Mouse (Mus musculus) kidney, postnatal 0 days (tissue): ENCODE results near the gene Pctp. TPM values are rescaled to one million over a fixed set of nuclear protein-coding genes. Genes with fewer than 3 reads are reported as not detected.

Experiments used
- ATAC-seq: fragments of 200-750 bp; cut with Nextera tagmentation; replicated peaks from 2 replicates; pipeline ENCODE4 v1.8.0; 2017; ENCODE audit warnings: low read depth, moderate number of reproducible peaks, moderate TSS enrichment, moderate library complexity; ENCODE audit not compliant: low FRiP score
- DNase-seq: peaks from one replicate; pipeline ENCODE4 v3.0.0-alpha.2; 2016; ENCODE audit warnings: low spot score
- H3K27ac ChIP-seq: fragments of 300-500 bp; sonication (generic); 2 replicates; pipeline ENCODE4 v1.5.1; 2014; ENCODE audit warnings: mild to moderate bottlenecking
- H3K27me3 ChIP-seq: fragments of 300-500 bp; sonication (generic); 2 replicates; pipeline ENCODE4 v1.6.1; 2014; ENCODE audit warnings: low read length, mixed read lengths; ENCODE audit not compliant: insufficient read depth
- H3K36me3 ChIP-seq: fragments of 300-500 bp; sonication (generic); 2 replicates; pipeline ENCODE4 v1.6.1; 2014; ENCODE audit warnings: low read length, mixed read lengths; ENCODE audit not compliant: insufficient read depth
- H3K4me1 ChIP-seq: fragments of 300-500 bp; sonication (generic); replicated peaks from 2 replicates; pipeline ENCODE4 v1.6.1; 2014; ENCODE audit warnings: antibody characterized with exemption, low read length, mixed read lengths; ENCODE audit not compliant: insufficient read depth
- H3K4me2 ChIP-seq: fragments of 300-500 bp; sonication (generic); 2 replicates; pipeline ENCODE4 v1.6.1; 2014; ENCODE audit warnings: mild to moderate bottlenecking, low read length, moderate library complexity, mixed read lengths
- H3K4me3 ChIP-seq: fragments of 300-500 bp; sonication (generic); replicated peaks from 2 replicates; pipeline ENCODE4 v1.5.1; 2014; ENCODE audit warnings: low read depth, low read length
- H3K9ac ChIP-seq: fragments of 300-500 bp; sonication (generic); 2 replicates; pipeline ENCODE4 v1.6.1; 2014; ENCODE audit warnings: low read depth, low read length
- H3K9me3 ChIP-seq: fragments of 300-500 bp; sonication (generic); replicated peaks from 2 replicates; pipeline ENCODE4 v1.6.1; 2016; ENCODE audit warnings: low read length, inconsistent platforms, mixed read lengths
- CTCF ChIP-seq: IDR thresholded peaks from 2 replicates; pipeline ENCODE4 v1.5.1; 2016; ENCODE audit warnings: antibody characterized with exemption, low read depth, mild to moderate bottlenecking, moderate library complexity
- WGBS: fragments of 180-500 bp; shearing (Covaris S2); extraction: QIAGEN DNeasy Blood & Tissue Kit; methylation state at CpG from one replicate; pipeline ENCODE4 v1.1.7; 2014; 5-methylcytosine and 5-hydroxymethylcytosine counted together
- polyA plus RNA-seq: library from polyadenylated mRNA; unstranded; fragments of >200 nt; fragmentation: Nextera tagmentation; extraction: Ambion mirVana; gene quantifications from 2 replicates; pipeline ENCODE4 v1.2.1, GENCODE M21; 2015

Pctp gene
- polyA plus RNA-seq, 1 experiment from 2014 or later: 11.7 TPM

DNA sequence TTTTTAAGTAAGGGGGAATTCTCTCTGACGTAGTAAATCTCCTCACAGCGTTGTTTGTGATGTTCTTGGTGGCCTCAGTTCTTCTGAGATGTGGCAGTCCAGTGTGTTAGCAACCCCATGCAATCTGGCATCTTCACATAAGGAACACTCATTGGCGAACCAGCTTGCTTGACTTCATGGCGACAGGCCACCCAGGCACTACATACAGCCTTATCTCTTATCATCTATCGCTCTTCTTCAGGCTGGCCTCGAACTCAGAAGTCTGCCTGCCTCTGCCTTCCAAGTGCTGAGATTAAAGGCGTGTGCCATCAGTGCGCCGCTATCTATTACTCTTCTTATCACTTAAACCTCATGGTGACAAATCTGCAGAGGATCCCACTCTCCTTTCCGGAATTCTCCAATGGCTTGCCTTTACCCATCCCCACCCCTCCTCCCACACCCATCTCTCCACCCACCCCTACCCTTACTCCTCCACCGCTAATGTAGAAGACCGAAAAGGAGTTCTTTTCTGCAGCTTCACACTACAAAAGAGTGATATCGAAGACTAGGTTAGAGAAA is 27.2 kb upstream of the Pctp start, which contains the start of gene Tmem100:
Gene Tmem100 (plus strand): TSS at position 508 of the 558 bp plus-strand sequence.
- H3K36me3 ChIP-seq: no peaks in the 10 kb centered on the region
- H3K4me3 ChIP-seq: peak within 1 kb of the TSS; percentile 43
- no peaks in the 10 kb centered on the region for H3K27me3 ChIP-seq
- TF ChIP-seq CTCF: no peak
- 41% methylated on average over 13 of the region's 13 CpGs for WGBS
- peak within 1 kb of the TSS; percentile 63 for H3K4me2 ChIP-seq
- no peak for DNase-seq
- H3K4me1 ChIP-seq: peaks cover 13% of the 10 kb centered on the region; the same call in 1 of the 2 replicates
- no peaks in the 10 kb centered on the region for H3K9me3 ChIP-seq
- peak within 1 kb of the TSS; percentile 52; the same call in 1 of the 2 replicates for H3K9ac ChIP-seq
- H3K27ac ChIP-seq: no peak within 1 kb of the TSS
- ATAC-seq: no peak

DNA sequence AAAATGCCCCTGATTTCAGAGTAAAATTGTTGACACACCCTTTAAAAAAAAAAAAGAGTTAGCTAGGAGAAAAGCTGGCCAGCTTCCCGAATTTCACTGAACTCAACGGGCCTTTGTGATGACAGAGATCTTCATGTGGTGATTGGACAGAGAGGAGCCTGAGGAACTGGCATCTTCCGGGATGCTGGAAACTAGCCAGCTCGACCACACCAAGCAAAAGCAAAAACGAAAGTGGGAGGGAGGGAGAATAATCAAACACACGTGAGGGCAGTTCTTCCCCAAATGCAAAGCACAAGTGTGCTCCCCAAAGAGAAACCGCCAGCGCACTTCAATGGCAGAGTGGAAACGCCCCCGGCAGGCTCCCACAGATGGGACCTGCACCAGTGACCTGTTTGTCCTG is 26.7 kb upstream of the Pctp start:
- Histone ChIP-seq H3K4me3 (peak overlapping the region; percentile 43), H3K9me3 (no peaks in the 10 kb centered on the region), H3K9ac (no peak overlapping the region), H3K4me1 (peaks cover 13% of the 10 kb centered on the region; the same call in 1 of the 2 replicates), H3K27me3 (no peaks in the 10 kb centered on the region), H3K27ac (no peak overlapping the region), H3K36me3 (no peaks in the 10 kb centered on the region), H3K4me2 (peak overlapping the region; percentile 63)
- DNase-seq (peak; percentile 65), ATAC-seq (no peak)
- TF ChIP-seq CTCF: no peak
- 27% methylated on average over 10 of the region's 10 CpGs for WGBS

DNA sequence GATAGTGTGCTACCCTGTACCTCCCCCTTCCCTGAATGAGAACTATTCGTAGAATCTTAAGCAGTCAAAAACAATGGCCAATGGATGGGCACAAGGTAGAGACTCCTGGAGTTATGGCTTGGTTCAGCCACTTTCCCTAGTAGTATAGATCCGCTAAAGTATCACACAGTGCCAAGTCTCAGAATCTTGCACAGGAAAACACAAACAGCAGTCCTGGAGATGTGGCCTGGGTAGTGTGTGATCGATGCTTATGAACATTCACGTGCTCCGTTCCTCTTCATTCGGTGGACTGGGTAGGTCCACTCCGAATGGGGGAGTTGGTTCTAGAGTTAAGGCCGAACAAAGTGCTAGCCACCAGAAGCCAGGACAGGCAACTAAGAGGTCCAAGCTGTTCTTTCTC is 26.1 kb upstream of the Pctp start:
- no peak for TF ChIP-seq CTCF
- ATAC-seq: no peak
- no peaks in the 10 kb centered on the region for H3K36me3 ChIP-seq
- H3K4me2 ChIP-seq: peak overlapping the region; percentile 63; the same call in 1 of the 2 replicates
- no peaks in the 10 kb centered on the region for H3K9me3 ChIP-seq
- H3K4me1 ChIP-seq: peaks cover 13% of the 10 kb centered on the region; the same call in 1 of the 2 replicates
- H3K4me3 ChIP-seq: no peak overlapping the region
- H3K9ac ChIP-seq: no peak overlapping the region
- H3K27me3 ChIP-seq: no peaks in the 10 kb centered on the region
- 90% methylated on average over 8 of the region's 8 CpGs for WGBS
- H3K27ac ChIP-seq: no peak overlapping the region
- no peak for DNase-seq

DNA sequence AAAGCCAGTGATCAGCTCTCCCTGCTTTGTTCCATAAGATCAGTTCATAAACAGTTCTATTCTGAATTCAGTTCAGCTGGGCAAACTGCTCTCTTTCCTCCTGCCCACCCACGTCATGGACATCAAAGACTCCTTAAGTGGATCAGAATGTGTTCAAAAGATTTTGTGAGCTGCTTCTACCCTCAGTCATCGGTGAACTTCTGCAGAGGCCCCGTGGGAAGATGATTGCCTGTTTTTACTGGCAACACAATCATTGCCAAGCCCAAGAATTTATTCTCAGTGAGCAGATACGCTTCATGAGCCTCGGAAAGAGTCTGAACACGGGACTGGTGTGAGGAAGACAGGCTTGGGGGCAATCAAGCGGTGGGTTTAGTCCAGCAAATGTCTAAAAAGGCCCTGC is 24.5 kb upstream of the Pctp start:
- Histone ChIP-seq H3K27ac (no peak overlapping the region), H3K9me3 (no peaks in the 10 kb centered on the region), H3K27me3 (no peaks in the 10 kb centered on the region), H3K4me1 (peaks cover 10% of the 10 kb centered on the region; the same call in 1 of the 2 replicates), H3K4me3 (no peak overlapping the region), H3K9ac (no peak overlapping the region), H3K36me3 (no peaks in the 10 kb centered on the region), H3K4me2 (no peak overlapping the region)
- no peak for TF ChIP-seq CTCF
- ATAC-seq (no peak), DNase-seq (no peak)
- 32% methylated on average over 7 of the region's 7 CpGs for WGBS

DNA sequence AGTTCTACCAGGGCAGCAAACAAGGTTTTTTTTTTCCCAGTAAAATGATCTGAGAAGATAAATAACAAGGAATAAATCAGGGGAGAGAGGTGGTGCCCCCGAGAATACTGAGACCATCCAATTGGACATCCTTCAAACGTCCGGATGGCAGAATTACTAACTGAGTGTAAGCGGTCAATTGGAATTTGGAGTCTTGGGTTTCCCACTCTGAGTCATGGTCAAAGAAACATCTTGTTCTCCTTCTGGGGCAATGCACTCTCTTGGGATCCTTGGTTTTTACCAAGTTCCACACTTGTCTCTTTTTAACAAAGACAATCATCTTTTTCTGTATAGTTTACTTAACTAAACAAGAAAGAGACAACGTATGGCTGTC is 24.1 kb upstream of the Pctp start:
- H3K27me3 ChIP-seq: no peaks in the 10 kb centered on the region
- peaks cover 10% of the 10 kb centered on the region; the same call in 1 of the 2 replicates for H3K4me1 ChIP-seq
- TF ChIP-seq CTCF: no peak
- no peaks in the 10 kb centered on the region for H3K36me3 ChIP-seq
- no peaks in the 10 kb centered on the region for H3K9me3 ChIP-seq
- no peak overlapping the region for H3K27ac ChIP-seq
- no peak overlapping the region for H3K4me3 ChIP-seq
- no peak overlapping the region for H3K4me2 ChIP-seq
- no peak overlapping the region for H3K9ac ChIP-seq
- ATAC-seq: no peak
- DNase-seq: peak; percentile 58
- 39% methylated on average over 5 of the region's 5 CpGs for WGBS

DNA sequence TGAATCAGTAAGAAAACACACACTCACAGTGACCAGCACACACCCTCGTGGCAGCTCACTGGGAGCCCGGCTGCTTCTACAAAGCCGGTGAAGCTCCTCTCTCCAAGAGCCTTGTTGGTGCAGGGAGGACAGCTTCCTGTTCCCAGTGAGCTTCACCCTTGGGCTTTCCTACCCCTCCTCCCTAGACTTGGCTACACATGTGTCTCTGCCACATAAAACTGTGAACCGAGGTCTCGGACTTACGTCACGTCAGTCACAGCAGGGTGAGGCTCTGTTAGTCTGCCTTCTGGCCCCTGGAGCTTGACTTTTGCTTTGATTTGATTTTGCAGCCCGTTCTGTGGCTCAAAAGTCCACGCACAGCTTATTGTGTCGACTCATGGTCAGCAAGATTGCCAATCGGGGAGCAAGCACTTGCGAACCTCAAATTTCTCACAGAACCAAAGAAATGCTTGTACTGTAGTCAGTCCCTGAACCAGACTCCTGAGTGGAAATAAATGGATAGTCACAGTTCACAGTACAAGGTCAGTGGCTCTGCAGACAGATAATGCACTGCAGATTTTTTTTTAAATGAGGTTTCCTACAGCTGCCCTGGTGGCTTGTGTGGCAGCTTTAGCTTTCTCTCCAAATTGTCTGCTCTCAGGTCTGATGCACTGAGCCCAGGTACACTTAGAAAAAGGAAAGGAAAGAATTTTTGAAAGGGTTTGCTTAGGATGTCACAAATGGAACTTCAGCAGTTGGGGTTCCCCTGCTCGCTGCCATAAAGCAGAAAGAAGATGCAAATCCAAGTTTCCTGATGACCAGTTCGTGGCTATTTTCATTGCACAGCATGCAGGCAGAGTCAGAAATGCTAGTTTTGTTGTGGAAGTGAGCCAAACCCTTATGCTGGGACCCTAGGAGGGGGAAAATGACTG is 23.5 kb upstream of the Pctp start:
- TF ChIP-seq CTCF: no peak
- H3K36me3 ChIP-seq: no peaks in the 10 kb centered on the region
- WGBS: 27% methylated on average over 14 of the region's 14 CpGs
- H3K4me3 ChIP-seq: no peak overlapping the region
- no peak overlapping the region for H3K27ac ChIP-seq
- ATAC-seq: no peak
- no peak overlapping the region for H3K9ac ChIP-seq
- H3K4me1 ChIP-seq: peaks cover 10% of the 10 kb centered on the region; the same call in 1 of the 2 replicates
- no peaks in the 10 kb centered on the region for H3K9me3 ChIP-seq
- DNase-seq: peak; percentile 29
- H3K27me3 ChIP-seq: no peaks in the 10 kb centered on the region
- H3K4me2 ChIP-seq: peak overlapping the region; percentile 15; the same call in 1 of the 2 replicates
